ENCODE assay signal across 9 mouse cellular contexts in genomic region chr2:155641540-155642472, GRCm38 (mm10). TPM values are rescaled to one million over a fixed set of nuclear protein-coding genes. Genes with fewer than 3 reads are reported as not detected.
DNase-seq lines count a peak whose midpoint lies in the region; ATAC-seq and TF ChIP-seq lines count a peak whose summit lies in the region.
"Had no signal": no experiment of that assay in that cellular context is flagged by ENCODE, and none has a peak within 500 bp of the region (broad histone marks: within the 10 kb centered on the region; RNA-seq: fewer than 3 reads in every experiment).

No protein-coding gene starts in this region.

- H3K36me3 ChIP-seq in neural tube, embryonic 11.5 days (ENCODE audit: control insufficient read depth, insufficient read depth, low read length): peaks cover 26% of the 10 kb centered on the region
- peaks cover 99% of the 10 kb centered on the region for H3K36me3 ChIP-seq in kidney, embryonic 15.5 days
- peaks cover 54% of the 10 kb centered on the region for H3K36me3 ChIP-seq in stomach, postnatal 0 days (ENCODE audit: control insufficient read depth, insufficient read depth, low read length)

- H3K9me3 ChIP-seq in neural tube, embryonic 11.5 days (ENCODE audit: control insufficient read depth, low read length): no peaks in the 10 kb centered on the region
- H3K9me3 ChIP-seq in kidney, embryonic 15.5 days (replicated peaks): no peaks in the 10 kb centered on the region
- no peaks in the 10 kb centered on the region for H3K9me3 ChIP-seq in stomach, postnatal 0 days (ENCODE audit: control insufficient read depth, low read length)
- H3K9me3 ChIP-seq: stomach, embryonic 15.5 days had no signal

- H3K4me3 ChIP-seq in neural tube, embryonic 11.5 days (ENCODE audit: low read depth, low read length): no peak overlapping the region
- H3K4me3 ChIP-seq in kidney, embryonic 15.5 days (replicated peaks): no peak overlapping the region
- H3K4me3 ChIP-seq in stomach, postnatal 0 days (ENCODE audit: low read depth, low read length): no peak overlapping the region
- H3K4me3 ChIP-seq: stomach, embryonic 15.5 days had no signal

- H3K4me1 ChIP-seq in neural tube, embryonic 11.5 days (ENCODE audit: control insufficient read depth, insufficient read depth, low read length): no peaks in the 10 kb centered on the region
- H3K4me1 ChIP-seq in kidney, embryonic 15.5 days: no peaks in the 10 kb centered on the region
- no peaks in the 10 kb centered on the region for H3K4me1 ChIP-seq in stomach, postnatal 0 days (replicated peaks; ENCODE audit: control insufficient read depth, insufficient read depth)
- H3K4me1 ChIP-seq: stomach, embryonic 15.5 days had no signal

- no peak for TF ChIP-seq CTCF in stomach, postnatal 0 days (IDR thresholded peaks at IDR 0.05; ENCODE audit: low read depth)

- 79% methylated on average over 18 of the region's 18 CpGs for WGBS in neural tube, embryonic 11.5 days
- WGBS in kidney, embryonic 15.5 days: 87% methylated on average over 18 of the region's 18 CpGs
- 78% methylated on average over 18 of the region's 18 CpGs for WGBS in stomach, postnatal 0 days

- DNase-seq in cerebellum, adult 11-12 months: peak; percentile 62
- no peak for DNase-seq in neural tube, embryonic 11.5 days (ENCODE audit: low spot score)
- no peak for DNase-seq in neural tube, embryonic 10.5 days (ENCODE audit: extremely low spot score, low spot score)
- peak; percentile 63 for DNase-seq in stomach, postnatal 0 days (ENCODE audit: low spot score)
- DNase-seq in frontal cortex, postnatal 25 days (ENCODE audit: low spot score in 2 of 2): no peak
- no peak for DNase-seq in thymus, postnatal 4 days

- no peak; the same call in 1 of the 2 replicates for ATAC-seq in cerebellum, adult (ENCODE audit: insufficient number of reproducible peaks, low FRiP score, low TSS enrichment)
- ATAC-seq in neural tube, embryonic 11.5 days (ENCODE audit: insufficient read depth, low FRiP score, low TSS enrichment): 0 out of 2 replicates have a peak, but pooled peaks have one; percentile 27
- ATAC-seq in kidney, embryonic 15.5 days (replicated peaks; ENCODE audit: low FRiP score): peak; percentile 60; the same call in 1 of the 2 replicates
- peak; percentile 57 for ATAC-seq in stomach, postnatal 0 days (ENCODE audit: low FRiP score, low TSS enrichment)

- no peak overlapping the region; the same call in 1 of the 2 replicates for H3K9ac ChIP-seq in neural tube, embryonic 11.5 days (ENCODE audit: low read length)
- no peak overlapping the region for H3K9ac ChIP-seq in kidney, embryonic 15.5 days
- H3K9ac ChIP-seq in stomach, postnatal 0 days (ENCODE audit: low read length): no peak overlapping the region
- H3K9ac ChIP-seq: stomach, embryonic 15.5 days had no signal

- 0 out of 2 replicates have a peak overlapping the region, but pooled peaks have one; percentile 56 for H3K27ac ChIP-seq in neural tube, embryonic 11.5 days (ENCODE audit: low read depth, low read length)
- no peak overlapping the region for H3K27ac ChIP-seq in kidney, embryonic 15.5 days
- no peak overlapping the region for H3K27ac ChIP-seq in stomach, postnatal 0 days (replicated peaks)
- H3K27ac ChIP-seq: stomach, embryonic 15.5 days had no signal

- no peaks in the 10 kb centered on the region for H3K27me3 ChIP-seq in neural tube, embryonic 11.5 days (ENCODE audit: control insufficient read depth, insufficient read depth, low read length)
- H3K27me3 ChIP-seq in kidney, embryonic 15.5 days: no peaks in the 10 kb centered on the region
- no peaks in the 10 kb centered on the region for H3K27me3 ChIP-seq in stomach, postnatal 0 days (ENCODE audit: control insufficient read depth, insufficient read depth, low read length)
- H3K27me3 ChIP-seq: stomach, embryonic 15.5 days had no signal

- no peak overlapping the region for H3K4me2 ChIP-seq in neural tube, embryonic 11.5 days (ENCODE audit: low read depth)
- no peak overlapping the region for H3K4me2 ChIP-seq in kidney, embryonic 15.5 days
- H3K4me2 ChIP-seq in stomach, postnatal 0 days (replicated peaks; ENCODE audit: low read depth): no peak overlapping the region
- H3K4me2 ChIP-seq: stomach, embryonic 15.5 days had no signal

- no peak for TF ChIP-seq EP300 in stomach, postnatal 0 days (optimal IDR thresholded peaks at IDR 0.05)

RNA-seq across cellular contexts. Expression of gene Myh7b, which starts 30.8 kb away (rescaled TPM):
- polyA plus RNA-seq in neural tube, embryonic 11.5 days (2014; fragmentation: Nextera tagmentation; extraction: Ambion mirVana): 1.5 and 1.8 TPM in 2 replicates
- polyA plus RNA-seq in kidney, embryonic 15.5 days (2015; fragmentation: Nextera tagmentation; extraction: Ambion mirVana): 0.93 and 1.7 TPM in 2 replicates
- 0.05 and 0.15 TPM in 2 replicates for polyA plus RNA-seq in stomach, postnatal 0 days (2015; fragmentation: Nextera tagmentation; extraction: Ambion mirVana)

RNA-seq across cellular contexts. Expression of gene Gss, which starts 49.2 kb away (rescaled TPM):
- polyA plus RNA-seq in neural tube, embryonic 11.5 days (2014; fragmentation: Nextera tagmentation; extraction: Ambion mirVana): 15.5 and 15.7 TPM in 2 replicates
- 40.1 and 45.0 TPM in 2 replicates for polyA plus RNA-seq in kidney, embryonic 15.5 days (2015; fragmentation: Nextera tagmentation; extraction: Ambion mirVana)
- polyA plus RNA-seq in stomach, postnatal 0 days (2015; fragmentation: Nextera tagmentation; extraction: Ambion mirVana): 47.9 and 54.2 TPM in 2 replicates

RNA-seq across cellular contexts. Expression of gene Trpc4ap, which starts 50.4 kb away (rescaled TPM):
- polyA plus RNA-seq in neural tube, embryonic 11.5 days (2014; fragmentation: Nextera tagmentation; extraction: Ambion mirVana): 155 and 166 TPM in 2 replicates
- 123 and 138 TPM in 2 replicates for polyA plus RNA-seq in kidney, embryonic 15.5 days (2015; fragmentation: Nextera tagmentation; extraction: Ambion mirVana)
- 66.5 and 68.4 TPM in 2 replicates for polyA plus RNA-seq in stomach, postnatal 0 days (2015; fragmentation: Nextera tagmentation; extraction: Ambion mirVana)

Comparison
In these comparisons a context has a peak if more than half of its experiments do, and no peak if none do; other contexts are left out.
1. DNase-seq: peak in cerebellum, adult 11-12 months (single experiment) and stomach, postnatal 0 days (single experiment); none in neural tube, embryonic 11.5 days (single experiment), neural tube, embryonic 10.5 days (single experiment), frontal cortex, postnatal 25 days (0 of 2) and thymus, postnatal 4 days (single experiment).